30 mouse cellular contexts compared by ENCODE assay signal in genomic region chr12:108326401-108326800, GRCm38 (mm10). TPM values are rescaled to one million over a fixed set of nuclear protein-coding genes. Genes with fewer than 3 reads are reported as not detected.
A peak's percentile ranks its signal among the peaks of the same experiment; 100 is the strongest.
DNase-seq lines count a peak whose midpoint lies in the region; ATAC-seq and TF ChIP-seq lines count a peak whose summit lies in the region.
"Had no signal": no experiment of that assay in that cellular context is flagged by ENCODE, and none has a peak within 500 bp of the region (broad histone marks: within the 10 kb centered on the region; RNA-seq: fewer than 3 reads in every experiment).

No protein-coding gene starts in this region.

- no peaks in the 10 kb centered on the region for H3K36me3 ChIP-seq in midbrain, embryonic 11.5 days (ENCODE audit: control insufficient read depth, insufficient read depth, low read length)
- H3K36me3 ChIP-seq in midbrain, embryonic 14.5 days (ENCODE audit: control insufficient read depth, insufficient read depth, low read length) = no peaks in the 10 kb centered on the region
- H3K36me3 ChIP-seq in forebrain, embryonic 15.5 days = no peaks in the 10 kb centered on the region
- H3K36me3 ChIP-seq: heart, embryonic 12.5 days; hindbrain, embryonic 15.5 days; kidney, embryonic 15.5 days; limb, embryonic 10.5 days; limb, embryonic 15.5 days; liver, embryonic 13.5 days; neural tube, embryonic 13.5 days had no signal

- intact Hi-C loops in heart, postnatal 36 days (cut with DNase I) = no loop called here

- no peak overlapping the region for H3K9ac ChIP-seq in midbrain, embryonic 11.5 days (ENCODE audit: low read length)
- H3K9ac ChIP-seq in midbrain, embryonic 14.5 days (replicated peaks; ENCODE audit: low read length) = no peak overlapping the region
- no peak overlapping the region for H3K9ac ChIP-seq in forebrain, embryonic 15.5 days (replicated peaks)
- H3K9ac ChIP-seq: heart, embryonic 12.5 days; kidney, embryonic 15.5 days; limb, embryonic 15.5 days; liver, embryonic 13.5 days; neural tube, embryonic 13.5 days had no signal

- no peak overlapping the region for H3K4me3 ChIP-seq in layer of hippocampus, adult 2 months
- no peak overlapping the region for H3K4me3 ChIP-seq in midbrain, embryonic 11.5 days (ENCODE audit: low read depth, low read length)
- H3K4me3 ChIP-seq in midbrain, embryonic 14.5 days (replicated peaks; ENCODE audit: low read depth, low read length) = no peak overlapping the region
- H3K4me3 ChIP-seq in forebrain, embryonic 15.5 days = no peak overlapping the region
- H3K4me3 ChIP-seq: gastrocnemius, adult 2 months; heart, embryonic 12.5 days; hindbrain, embryonic 15.5 days; kidney, embryonic 15.5 days; limb, embryonic 10.5 days; limb, embryonic 15.5 days; liver, embryonic 13.5 days; megakaryocyte, embryonic 14.5 days; neural tube, embryonic 13.5 days had no signal

- no peak for TF ChIP-seq POLR2A in brain, embryonic 14.5 days (IDR thresholded peaks at IDR 0.05; ENCODE audit: borderline replicate concordance, extremely low read depth, insufficient read depth, insufficient read length, poor library complexity, severe bottlenecking)

- peak overlapping the region; percentile 97 for H3K27ac ChIP-seq in layer of hippocampus, adult 2 months
- no peak overlapping the region for H3K27ac ChIP-seq in midbrain, embryonic 11.5 days (ENCODE audit: low read depth, low read length)
- no peak overlapping the region for H3K27ac ChIP-seq in midbrain, embryonic 14.5 days (replicated peaks; ENCODE audit: low read depth, low read length)
- peak overlapping the region; percentile 63 for H3K27ac ChIP-seq in forebrain, embryonic 15.5 days (replicated peaks)
- H3K27ac ChIP-seq: gastrocnemius, adult 2 months; hindbrain, embryonic 15.5 days; kidney, embryonic 15.5 days; limb, embryonic 10.5 days; limb, embryonic 15.5 days; liver, embryonic 13.5 days; neural tube, embryonic 13.5 days had no signal

- H3K4me2 ChIP-seq in midbrain, embryonic 11.5 days = no peak overlapping the region
- no peak overlapping the region for H3K4me2 ChIP-seq in midbrain, embryonic 14.5 days (ENCODE audit: low read length)
- H3K4me2 ChIP-seq in forebrain, embryonic 15.5 days (replicated peaks) = no peak overlapping the region
- H3K4me2 ChIP-seq: heart, embryonic 12.5 days; kidney, embryonic 15.5 days; limb, embryonic 15.5 days; liver, embryonic 13.5 days had no signal

- ATAC-seq in midbrain, embryonic 11.5 days (ENCODE audit: low FRiP score) = no peak
- ATAC-seq in midbrain, embryonic 14.5 days (ENCODE audit: low FRiP score, low TSS enrichment) = no peak
- ATAC-seq in forebrain, embryonic 15.5 days (replicated peaks) = peak; percentile 55; the same call in 1 of the 2 replicates
- ATAC-seq: lung, postnatal 0 days had no signal

- peak; percentile 30 to 62 for DNase-seq in layer of hippocampus, adult 2 months (ENCODE audit: low spot score in 2 of 2)
- no peak for DNase-seq in layer of hippocampus, postnatal 25 days (ENCODE audit: extremely low spot score in 1 of 2, low spot score in 1 of 2)
- DNase-seq in midbrain, embryonic 11.5 days (ENCODE audit: low spot score, missing footprints) = peak; percentile 84
- no peak for DNase-seq in midbrain, embryonic 14.5 days
- DNase-seq in brain, embryonic 14.5 days (ENCODE audit: low read depth) = peak; percentile 91
- DNase-seq in cerebellum, postnatal 14 days = no peak
- DNase-seq in heart, postnatal 36 days = no peak
- DNase-seq: adrenal gland, postnatal 14 days; cerebellum, adult 11-12 months; cerebellum, adult 9-11 months; gastrocnemius, adult 2 months; gastrocnemius, postnatal 36 days; heart, adult 18-20 months; kidney, adult 18-20 months; kidney, postnatal 25 days; liver, embryonic 13.5 days; lung, adult 18-20 months; lung, postnatal 4 days; thymus, postnatal 14 days had no signal

- 49% methylated on average over 5 of the region's 5 CpGs for WGBS in midbrain, embryonic 11.5 days
- WGBS in midbrain, embryonic 14.5 days = 45% methylated on average over 5 of the region's 5 CpGs
- WGBS in forebrain, embryonic 15.5 days = 21% methylated on average over 5 of the region's 5 CpGs

- H3K9me3 ChIP-seq in midbrain, embryonic 11.5 days (ENCODE audit: control insufficient read depth, low read length) = no peaks in the 10 kb centered on the region
- H3K9me3 ChIP-seq in midbrain, embryonic 14.5 days (ENCODE audit: control insufficient read depth, low read length) = no peaks in the 10 kb centered on the region
- H3K9me3 ChIP-seq in forebrain, embryonic 15.5 days = no peaks in the 10 kb centered on the region
- H3K9me3 ChIP-seq: heart, embryonic 12.5 days; hindbrain, embryonic 15.5 days; kidney, embryonic 15.5 days; limb, embryonic 10.5 days; limb, embryonic 15.5 days; liver, embryonic 13.5 days; megakaryocyte, embryonic 14.5 days; neural tube, embryonic 13.5 days had no signal

- peaks cover 26% of the 10 kb centered on the region for H3K4me1 ChIP-seq in midbrain, embryonic 11.5 days (ENCODE audit: control insufficient read depth, insufficient read depth, low read length)
- H3K4me1 ChIP-seq in midbrain, embryonic 14.5 days (ENCODE audit: control insufficient read depth, insufficient read depth, low read length) = peaks cover 19% of the 10 kb centered on the region
- peaks cover 38% of the 10 kb centered on the region for H3K4me1 ChIP-seq in forebrain, embryonic 15.5 days

- TF ChIP-seq CTCF in layer of hippocampus, adult 2 months (conservative IDR thresholded peaks at IDR 0.05) = no peak
- no peak for TF ChIP-seq CTCF in brain, embryonic 14.5 days (IDR thresholded peaks at IDR 0.05; ENCODE audit: borderline replicate concordance, extremely low read depth, insufficient read depth, insufficient read length)

- H3K27me3 ChIP-seq in midbrain, embryonic 11.5 days (ENCODE audit: control insufficient read depth, insufficient read depth, low read length) = peaks cover 24% of the 10 kb centered on the region
- H3K27me3 ChIP-seq in midbrain, embryonic 14.5 days (ENCODE audit: control insufficient read depth, insufficient read depth, low read length) = peaks cover 17% of the 10 kb centered on the region
- no peaks in the 10 kb centered on the region for H3K27me3 ChIP-seq in forebrain, embryonic 15.5 days

RNA-seq across cellular contexts. Expression of gene Cyp46a1, which starts 7.8 kb away (rescaled TPM):
- 100 to 1,000 TPM; 169 TPM for total RNA-seq in layer of hippocampus, adult 2 months (2021)
- 100 to 1,000 TPM; 172 to 174 TPM for total RNA-seq in layer of hippocampus, postnatal 25 days (2021)
- polyA plus RNA-seq in midbrain, embryonic 11.5 days (2014; fragmentation: Nextera tagmentation; extraction: Ambion mirVana) = 8.6 and 10.2 TPM in 2 replicates
- polyA plus RNA-seq in midbrain, embryonic 14.5 days (2014; fragmentation: Nextera tagmentation; extraction: Ambion mirVana) = 12.4 and 14.3 TPM in 2 replicates
- 31.0 and 52.6 TPM in 2 replicates for polyA plus RNA-seq in brain, embryonic 14.5 days (2012; rRNA removed)
- polyA plus RNA-seq in forebrain, embryonic 15.5 days (2015; fragmentation: Nextera tagmentation; extraction: Ambion mirVana) = 19.8 and 22.6 TPM in 2 replicates
- under 1 TPM; 0.41 to 0.44 TPM for total RNA-seq in heart, postnatal 36 days (2021)
- total RNA-seq: MEL had no signal

RNA-seq across cellular contexts. Expression of gene Hhipl1, which starts 20.3 kb away (rescaled TPM):
- 1 to 10 TPM; 5.1 to 6.4 TPM for total RNA-seq in layer of hippocampus, adult 2 months (2021)
- total RNA-seq in layer of hippocampus, postnatal 25 days (2021) = 1 to 10 TPM; 5.0 to 5.1 TPM
- 2.7 and 3.5 TPM in 2 replicates for polyA plus RNA-seq in midbrain, embryonic 11.5 days (2014; fragmentation: Nextera tagmentation; extraction: Ambion mirVana)
- 1.3 and 1.6 TPM in 2 replicates for polyA plus RNA-seq in midbrain, embryonic 14.5 days (2014; fragmentation: Nextera tagmentation; extraction: Ambion mirVana)
- polyA plus RNA-seq in brain, embryonic 14.5 days (2012; rRNA removed) = 3.9 and 4.3 TPM in 2 replicates
- polyA plus RNA-seq in forebrain, embryonic 15.5 days (2015; fragmentation: Nextera tagmentation; extraction: Ambion mirVana) = 1.8 and 1.9 TPM in 2 replicates
- 1 to 10 TPM in 1 of 2 experiments, under 1 TPM in 1; 0.94 to 1.6 TPM for total RNA-seq in heart, postnatal 36 days (2021)
- total RNA-seq: hematopoietic stem cell, adult 5-6 weeks; MEL had no signal
- polyA plus RNA-seq: liver, embryonic 13.5 days had no signal

RNA-seq across cellular contexts. Expression of gene Eml1, which starts 44.4 kb away (rescaled TPM):
- 10 to 100 TPM; 46.6 to 47.4 TPM for total RNA-seq in layer of hippocampus, adult 2 months (2021)
- 10 to 100 TPM; 48.3 to 49.7 TPM for total RNA-seq in layer of hippocampus, postnatal 25 days (2021)
- 108 and 111 TPM in 2 replicates for polyA plus RNA-seq in midbrain, embryonic 11.5 days (2014; fragmentation: Nextera tagmentation; extraction: Ambion mirVana)
- 45.2 and 49.3 TPM in 2 replicates for polyA plus RNA-seq in midbrain, embryonic 14.5 days (2014; fragmentation: Nextera tagmentation; extraction: Ambion mirVana)
- 40.9 and 45.6 TPM in 2 replicates for polyA plus RNA-seq in brain, embryonic 14.5 days (2012; rRNA removed)
- 58.6 and 65.7 TPM in 2 replicates for polyA plus RNA-seq in forebrain, embryonic 15.5 days (2015; fragmentation: Nextera tagmentation; extraction: Ambion mirVana)
- total RNA-seq in heart, postnatal 36 days (2021) = 10 to 100 TPM; 74.3 to 87.1 TPM
- total RNA-seq: hematopoietic stem cell, adult 5-6 weeks; MEL had no signal

RNA-seq across cellular contexts. Expression of gene Ccdc85c, which starts 51.2 kb away (rescaled TPM):
- 10 to 100 TPM; 68.4 to 68.5 TPM for total RNA-seq in layer of hippocampus, adult 2 months (2021)
- total RNA-seq in layer of hippocampus, postnatal 25 days (2021) = 10 to 100 TPM; 66.6 to 71.3 TPM
- polyA plus RNA-seq in midbrain, embryonic 11.5 days (2014; fragmentation: Nextera tagmentation; extraction: Ambion mirVana) = 19.2 and 20.4 TPM in 2 replicates
- 20.9 and 22.3 TPM in 2 replicates for polyA plus RNA-seq in midbrain, embryonic 14.5 days (2014; fragmentation: Nextera tagmentation; extraction: Ambion mirVana)
- 34.0 and 48.9 TPM in 2 replicates for polyA plus RNA-seq in brain, embryonic 14.5 days (2012; rRNA removed)
- 14.3 and 16.3 TPM in 2 replicates for polyA plus RNA-seq in forebrain, embryonic 15.5 days (2015; fragmentation: Nextera tagmentation; extraction: Ambion mirVana)
- 10 to 100 TPM; 33.6 to 38.9 TPM for total RNA-seq in heart, postnatal 36 days (2021)

Comparison
In these comparisons a context has a peak if more than half of its experiments do, and no peak if none do; other contexts are left out.
1. DNase-seq: peak in layer of hippocampus, adult 2 months (2 of 2), midbrain, embryonic 11.5 days (single experiment) and brain, embryonic 14.5 days (single experiment); none in layer of hippocampus, postnatal 25 days (0 of 2), midbrain, embryonic 14.5 days (single experiment), cerebellum, postnatal 14 days (0 of 2) and heart, postnatal 36 days (0 of 2).
2. H3K27ac ChIP-seq: peak in layer of hippocampus, adult 2 months (single experiment) and forebrain, embryonic 15.5 days (single experiment); none in midbrain, embryonic 11.5 days (single experiment) and midbrain, embryonic 14.5 days (single experiment).